Mouse (Mus musculus): ENCODE measurements around the gene Gm28051. TPM values are rescaled to one million over a fixed set of nuclear protein-coding genes. Genes with fewer than 3 reads are reported as not detected.

The Gm28051 gene
- total RNA-seq, 2 experiments from 2014 or later: not detected

GRCm38 (mm10) chr12:102743036-102743588, 14.5 kb downstream of the Gm28051 start:
- DNase-seq (ENCODE audit: low spot score): no peak

DNA sequence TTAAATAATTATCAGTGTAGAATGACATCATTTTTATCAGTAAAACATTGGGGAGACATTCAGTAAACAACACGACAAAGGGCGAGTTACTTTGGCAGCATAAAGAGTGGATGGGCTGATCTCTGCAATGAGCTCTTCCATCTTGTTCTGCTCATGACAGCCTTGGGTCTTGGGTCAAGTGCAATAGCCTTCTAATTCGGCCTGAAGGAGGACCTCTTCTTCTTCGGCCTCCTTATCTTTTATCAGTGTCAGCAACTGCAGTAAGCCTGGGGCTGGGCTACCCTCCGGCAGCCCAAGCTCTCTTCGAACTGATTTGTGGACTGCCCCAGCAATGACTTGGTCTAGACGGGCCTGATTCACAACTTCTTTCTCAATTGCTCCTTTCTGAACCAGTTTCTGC, 15.5 kb downstream of the Gm28051 start:
- no peak for DNase-seq (ENCODE audit: low spot score)

DNA sequence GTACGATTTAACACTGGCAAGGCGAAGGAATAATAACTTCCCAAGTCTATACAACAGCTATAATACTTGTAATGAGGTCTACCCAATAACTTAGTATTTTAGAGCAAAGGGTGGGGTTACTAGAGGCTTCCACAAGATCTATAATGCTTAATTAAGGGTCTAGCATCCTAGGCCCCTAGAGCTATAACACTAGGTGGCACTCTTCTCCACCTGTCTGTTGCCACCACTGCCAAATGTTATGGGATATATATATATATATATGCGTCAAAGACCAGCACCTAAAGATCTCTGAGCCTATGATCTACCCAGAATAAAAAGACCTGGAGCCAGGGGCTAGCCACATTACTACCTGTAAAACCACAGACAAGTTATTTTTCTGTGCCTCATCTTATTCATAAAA, 17.3 kb downstream of the Gm28051 start:
- no peak for DNase-seq (ENCODE audit: low spot score)

DNA sequence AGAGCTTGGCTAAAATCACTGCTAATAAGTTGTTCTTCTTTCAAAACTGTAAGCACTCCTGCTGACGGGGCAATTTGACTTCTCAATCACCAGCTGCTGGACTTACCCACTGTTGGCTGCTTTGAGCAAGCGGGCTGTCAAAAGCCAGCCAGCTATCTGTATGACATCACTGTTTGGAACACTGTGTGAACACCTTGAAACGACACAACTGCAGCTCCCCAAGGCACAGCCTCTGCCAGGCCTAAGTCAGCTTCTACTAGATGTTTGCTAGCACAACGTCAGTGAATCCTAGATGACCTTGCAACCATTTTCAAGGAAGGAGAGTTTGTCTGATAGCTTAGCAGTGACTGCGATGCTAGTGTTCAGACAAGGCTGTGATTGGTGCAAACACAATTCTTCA, 18.5 kb downstream of the Gm28051 start:
- no peak for DNase-seq (ENCODE audit: low spot score)

DNA sequence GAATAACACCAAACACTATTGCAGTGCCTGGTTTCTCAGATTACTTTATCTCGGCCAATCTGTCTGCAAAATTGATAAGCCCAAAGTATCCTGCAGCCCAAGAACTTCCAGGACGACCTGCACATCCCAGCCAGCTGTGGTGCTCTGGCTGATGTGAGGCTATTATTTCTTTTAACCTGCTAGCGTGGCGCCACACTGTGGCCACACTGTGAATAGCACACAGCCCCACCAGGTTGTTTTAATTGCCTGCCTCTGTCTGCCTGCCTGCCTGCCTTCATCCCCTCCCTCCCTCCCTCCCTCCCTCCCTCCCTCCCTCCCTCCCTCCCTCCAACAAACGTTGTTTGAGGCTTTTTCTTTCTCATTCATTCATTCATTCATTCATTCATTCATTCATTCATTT, 24.2 kb downstream of the Gm28051 start:
- DNase-seq (ENCODE audit: low spot score): peak; percentile 31

DNA sequence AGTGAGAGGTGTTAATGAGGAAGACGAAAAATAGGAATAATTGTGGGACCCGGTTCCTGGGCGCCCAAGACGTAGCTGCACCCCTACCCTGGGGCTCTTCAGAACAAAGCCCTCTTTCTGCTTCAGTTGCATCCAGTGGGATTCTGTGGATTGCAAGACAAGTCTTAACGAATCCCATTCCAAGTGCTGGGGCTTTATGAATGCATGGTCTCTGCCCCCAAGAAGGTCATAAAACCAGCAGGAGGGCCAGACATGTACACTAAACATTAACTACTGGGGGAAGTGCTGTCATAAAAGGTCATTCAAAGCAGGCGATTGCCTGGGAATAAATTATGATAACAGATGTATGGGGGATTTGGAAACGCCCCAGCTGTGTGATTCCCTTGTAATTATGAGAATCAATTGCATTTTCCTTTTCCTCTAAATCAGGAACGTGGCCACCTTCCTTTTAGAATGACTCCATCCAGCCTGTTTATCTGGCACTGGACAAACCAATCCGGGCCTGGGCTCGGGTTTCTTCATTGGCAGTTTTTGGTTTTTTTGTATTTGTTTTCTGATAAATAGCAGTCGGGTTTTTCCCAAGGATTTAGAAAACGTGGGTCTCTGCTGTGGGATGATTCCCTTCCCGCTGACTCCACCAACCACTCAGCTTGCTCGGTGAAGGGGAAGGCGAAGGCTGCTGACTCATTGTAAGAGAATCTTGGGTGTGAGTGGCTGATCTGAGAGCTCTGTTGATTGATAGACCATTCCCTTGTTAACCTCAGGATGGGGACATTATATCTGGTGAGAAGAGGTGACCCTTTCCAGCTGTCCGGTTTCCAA, 26.6 kb downstream of the Gm28051 start:
- DNase-seq (ENCODE audit: low spot score): no peak

DNA sequence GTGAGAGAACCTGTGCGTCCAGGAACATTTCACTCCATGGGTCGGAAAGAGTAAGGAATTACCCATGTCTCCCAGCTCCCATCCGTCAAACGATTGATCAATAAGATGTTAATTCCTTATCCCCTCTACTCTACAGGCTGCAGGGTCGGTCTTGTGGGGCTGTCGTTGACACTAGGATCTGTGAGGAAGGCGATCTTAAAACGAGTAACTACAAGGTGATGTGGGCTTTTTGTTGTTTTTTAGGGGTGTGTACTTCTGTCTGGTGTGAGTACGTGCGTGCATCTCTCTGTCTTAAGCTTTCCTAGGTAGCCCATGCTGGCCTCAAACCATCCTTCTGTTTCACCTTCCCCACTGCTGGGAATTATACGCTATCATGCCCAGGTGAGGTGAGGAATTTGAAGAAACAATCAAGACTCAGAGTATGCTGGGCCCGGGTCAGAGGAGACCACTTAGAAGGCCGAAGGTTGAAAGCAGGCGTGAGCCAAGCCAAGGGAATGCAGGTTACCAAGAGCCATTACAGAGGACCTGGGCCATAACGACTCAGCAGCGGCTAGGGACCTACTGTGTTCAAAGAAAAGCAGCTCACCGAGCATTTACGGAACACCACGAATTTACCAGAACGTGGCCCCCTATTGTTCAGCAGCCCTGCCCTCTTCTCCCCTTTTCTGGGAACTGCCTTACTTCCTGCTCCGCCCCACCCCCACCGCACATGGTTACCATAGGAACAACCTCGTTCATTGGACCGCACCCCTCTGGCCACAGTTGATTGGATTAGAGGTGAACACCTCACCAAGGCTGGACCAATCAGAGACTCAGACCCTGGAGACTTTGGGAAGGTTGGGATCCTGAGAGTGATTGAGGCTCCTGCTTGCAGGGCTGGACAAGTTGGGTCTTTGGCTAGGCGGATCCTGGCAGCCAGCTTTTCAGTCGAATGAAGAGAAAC, 27.4 kb downstream of the Gm28051 start:
- no peak for DNase-seq (ENCODE audit: low spot score)

GRCm38 (mm10) chr12:102725761-102726175, 31.8 kb downstream of the Gm28051 start:
- no peak for DNase-seq (ENCODE audit: low spot score)

- DNase-seq (ENCODE audit: low spot score): no peak
These were observed 32.4 kb downstream of the Gm28051 start for GRCm38 (mm10) chr12:102725146-102725545.

GRCm38 (mm10) chr12:102723861-102724260, 33.7 kb downstream of the Gm28051 start:
- DNase-seq (ENCODE audit: low spot score): no peak

DNA sequence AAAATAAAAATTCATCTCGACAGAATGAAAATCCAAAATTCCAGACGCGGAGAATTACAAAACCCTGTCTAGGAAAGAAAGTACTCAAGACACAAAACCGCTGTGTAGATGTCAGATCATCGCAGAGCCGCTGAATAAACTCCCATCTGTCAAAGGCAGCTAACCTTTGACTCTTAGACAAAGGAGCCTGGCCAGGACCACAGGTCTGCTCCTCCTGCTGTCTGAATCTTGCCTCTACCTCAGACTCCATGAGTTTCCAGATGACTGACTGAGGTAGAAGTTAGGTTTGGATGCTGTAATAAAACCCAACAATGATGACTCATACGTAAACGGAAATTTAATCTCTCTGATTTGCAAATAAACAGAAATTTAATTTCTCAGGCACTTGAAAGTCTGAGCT, 34.6 kb downstream of the Gm28051 start:
- DNase-seq (ENCODE audit: low spot score): no peak

- DNase-seq (ENCODE audit: low spot score): no peak
These were observed 35.1 kb downstream of the Gm28051 start for GRCm38 (mm10) chr12:102722451-102722850.

DNA sequence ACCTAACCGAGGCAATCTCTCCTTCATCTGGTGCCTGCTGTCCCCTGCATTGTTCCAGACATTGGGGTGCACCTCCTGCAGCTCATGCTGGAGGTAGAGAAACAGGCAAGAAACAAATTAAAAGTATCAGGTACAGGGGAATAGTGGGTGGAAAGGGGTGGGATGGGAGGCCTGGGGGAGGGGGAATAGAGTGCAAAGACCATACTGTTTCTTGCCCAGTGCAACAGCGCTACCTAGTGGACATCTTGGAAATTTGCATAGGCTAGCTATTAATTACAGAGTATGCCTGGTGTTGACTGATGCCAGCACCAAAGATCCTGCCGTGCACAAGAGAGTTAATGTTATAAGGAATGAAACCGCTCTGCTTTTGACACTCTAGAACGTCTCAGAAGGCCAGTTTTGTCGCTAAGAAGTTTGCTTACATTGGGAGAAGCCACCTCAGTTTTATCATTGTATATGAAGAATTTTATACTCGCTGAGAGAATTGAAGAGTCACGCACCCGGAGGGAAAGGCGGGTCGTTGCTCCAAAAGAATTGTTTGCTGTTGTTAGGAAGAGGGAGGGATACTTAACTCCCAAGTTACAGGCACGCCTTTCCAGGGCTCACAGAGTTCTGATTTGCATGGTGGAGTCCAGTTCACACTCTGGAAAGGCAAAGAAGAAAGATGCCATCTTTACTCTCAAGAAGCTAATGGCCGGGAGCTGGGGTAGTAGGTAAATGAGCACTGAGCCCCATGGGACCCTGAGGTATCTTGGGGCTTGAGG, 37.8 kb downstream of the Gm28051 start:
- DNase-seq (ENCODE audit: low spot score): peak; percentile 42

GRCm38 (mm10) chr12:102714654-102715395, 42.7 kb downstream of the Gm28051 start:
- DNase-seq (ENCODE audit: low spot score): no peak

DNA sequence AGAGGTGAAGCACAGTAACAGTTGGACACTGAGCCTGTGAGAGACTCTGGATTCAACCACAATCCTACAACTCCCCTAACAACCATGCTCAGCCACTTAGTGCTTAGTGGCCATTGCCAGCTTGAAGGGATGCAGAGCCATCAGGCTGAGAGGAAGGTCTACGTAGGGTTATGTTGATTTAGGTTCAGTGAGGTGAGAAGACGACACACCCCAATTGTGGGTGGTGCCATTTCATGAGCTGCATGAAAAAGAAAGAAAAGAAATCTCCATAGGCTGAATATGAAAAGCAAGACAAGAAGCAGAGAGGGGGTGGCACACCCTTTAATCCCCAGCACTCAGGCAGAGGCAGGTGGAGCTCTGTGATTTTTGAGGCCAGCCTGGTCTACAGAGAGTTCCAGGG, 43.4 kb downstream of the Gm28051 start:
- DNase-seq (ENCODE audit: low spot score): no peak

- no peak for DNase-seq (ENCODE audit: low spot score)
These were observed 44.3 kb downstream of the Gm28051 start for GRCm38 (mm10) chr12:102713153-102713865.

DNA sequence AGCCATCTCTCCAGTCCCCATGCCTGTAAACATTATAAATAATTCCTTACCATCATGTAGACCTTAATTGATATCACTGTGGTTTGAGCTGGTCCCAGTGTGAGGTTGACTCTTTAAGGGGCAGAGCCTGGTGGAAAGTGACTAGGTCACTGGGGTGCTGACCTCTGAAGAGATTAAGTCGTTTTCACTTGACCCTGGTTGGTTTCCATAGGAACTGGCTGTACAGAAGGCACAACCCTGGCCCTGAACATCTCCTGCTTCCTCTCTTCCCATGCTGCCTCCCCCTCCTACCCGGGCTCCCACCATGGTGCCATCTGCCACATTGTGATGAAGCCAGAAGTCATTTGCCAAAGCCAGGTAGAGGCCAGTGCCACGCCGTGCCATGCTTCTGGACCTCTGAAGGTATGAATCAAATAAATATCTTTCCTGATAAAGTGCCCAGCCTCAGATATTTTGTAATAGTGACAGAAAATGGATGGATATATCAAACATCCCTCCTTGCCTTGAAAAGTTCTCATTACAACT, 46.7 kb downstream of the Gm28051 start:
- DNase-seq (ENCODE audit: low spot score): no peak

DNA sequence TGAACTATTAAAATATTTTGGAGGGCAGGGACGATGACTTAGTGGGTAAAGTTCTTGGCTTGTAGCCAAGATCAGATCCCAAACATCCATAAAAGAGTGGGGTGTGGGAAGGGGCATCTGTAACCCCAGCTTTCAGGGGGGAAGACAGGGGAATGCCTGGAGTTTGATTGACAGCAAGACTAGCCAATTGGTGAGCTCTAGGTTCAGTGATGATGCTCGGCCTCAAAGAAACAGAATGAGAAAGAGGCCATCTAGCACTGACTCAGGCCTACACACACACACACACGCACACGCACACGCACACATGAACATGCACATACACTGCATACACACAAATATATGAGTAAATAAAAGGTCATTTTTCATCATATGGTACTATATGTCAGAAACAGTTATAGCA, 47.7 kb downstream of the Gm28051 start:
- no peak for DNase-seq (ENCODE audit: low spot score)

GRCm38 (mm10) chr12:102708220-102708619, 49.3 kb downstream of the Gm28051 start:
- DNase-seq (ENCODE audit: low spot score): peak; percentile 61
